Mouse (Mus musculus) limb, embryonic 14.5 days (tissue): ENCODE measurements around the gene Otof. TPM values are rescaled to one million over a fixed set of nuclear protein-coding genes. Genes with fewer than 3 reads are reported as not detected.

ENCODE experiments used
- ATAC-seq: fragments of 200-750 bp; cut with Nextera tagmentation; 2 replicates; pipeline ENCODE4 v1.8.0; 2017; ENCODE audit warnings: low read depth, moderate number of reproducible peaks, moderate TSS enrichment; ENCODE audit not compliant: low FRiP score
- DNase-seq: peaks from one replicate; pipeline ENCODE4 v3.0.0-alpha.2; 2015; ENCODE audit warnings: low spot score
- H3K27ac ChIP-seq: fragments of 300-500 bp; sonication (generic); replicated peaks from 2 replicates; pipeline ENCODE4 v1.5.1; 2014; ENCODE audit warnings: low read depth, mild to moderate bottlenecking, low read length, moderate library complexity, mixed read lengths
- H3K27me3 ChIP-seq: fragments of 300-500 bp; sonication (generic); 2 replicates; pipeline ENCODE4 v1.6.1; 2014; ENCODE audit warnings: low read length, mixed read lengths; ENCODE audit not compliant: control insufficient read depth, insufficient read depth
- H3K36me3 ChIP-seq: fragments of 300-500 bp; sonication (generic); 2 replicates; pipeline ENCODE4 v1.6.1; 2014; ENCODE audit warnings: mild to moderate bottlenecking, low read length, moderate library complexity, mixed read lengths; ENCODE audit not compliant: control insufficient read depth, insufficient read depth
- H3K4me1 ChIP-seq: fragments of 300-500 bp; sonication (generic); 2 replicates; pipeline ENCODE4 v1.6.1; 2014; ENCODE audit warnings: antibody characterized with exemption, low read length, mixed read lengths; ENCODE audit not compliant: control insufficient read depth, insufficient read depth
- H3K4me2 ChIP-seq: fragments of 300-500 bp; sonication (generic); replicated peaks from 2 replicates; pipeline ENCODE4 v1.6.1; 2014; ENCODE audit warnings: low read depth, mild to moderate bottlenecking, low read length, moderate library complexity; ENCODE audit not compliant: severe bottlenecking
- H3K4me3 ChIP-seq: fragments of 300-500 bp; sonication (generic); replicated peaks from 2 replicates; pipeline ENCODE4 v1.5.1; 2014; ENCODE audit warnings: low read length
- H3K9ac ChIP-seq: fragments of 300-500 bp; sonication (generic); 2 replicates; pipeline ENCODE4 v1.6.1; 2014; ENCODE audit warnings: mild to moderate bottlenecking, low read depth, low read length, moderate library complexity; ENCODE audit not compliant: severe bottlenecking
- H3K9me3 ChIP-seq: fragments of 300-500 bp; sonication (generic); 2 replicates; pipeline ENCODE4 v1.6.1; 2016; ENCODE audit warnings: low read length; ENCODE audit not compliant: control insufficient read depth
- POLR2A ChIP-seq: fragments of 200-500 bp; IDR thresholded peaks from 2 replicates; pipeline ENCODE4 v1.8.0; 2012; ENCODE audit warnings: inconsistent platforms, mild to moderate bottlenecking, moderate library complexity, borderline replicate concordance; ENCODE audit not compliant: insufficient read depth, insufficient read length; ENCODE audit errors: extremely low read depth
- WGBS: fragments of 180-500 bp; shearing (Covaris S2); extraction: QIAGEN DNeasy Blood & Tissue Kit; methylation state at CpG from one replicate; pipeline ENCODE4 v1.1.7; 2014; 5-methylcytosine and 5-hydroxymethylcytosine counted together
- polyA plus RNA-seq, 2 experiments: library from polyadenylated mRNA; depleted of rRNA in 1 of 2; stranded (reverse) in 1 of 2; unstranded in 1 of 2; fragments of >200 nt; fragmentation: Nextera tagmentation in 1 of 2; extraction: Ambion mirVana in 1 of 2; gene quantifications; 2 replicates each; pipeline versions ENCODE4 v1.2.1 to v1.2.3; 2012 to 2014

The Otof gene
- polyA plus RNA-seq, 2 experiments = 0.29 to 1.0 TPM

GRCm38 (mm10) chr5:30482319-30482718 lies 20.6 kb upstream of the Otof start:
- WGBS = 24% methylated on average over 5 of the region's 5 CpGs
- ATAC-seq = peak; percentile 53; the same call in 1 of the 2 replicates
- no peaks in the 10 kb centered on the region for H3K9me3 ChIP-seq

GRCm38 (mm10) chr5:30476534-30476933 lies 14.8 kb upstream of the Otof start:
- no peak for DNase-seq
- TF ChIP-seq POLR2A = no peak

More at GRCm38 (mm10) chr5:30482319-30482718, 20.6 kb upstream of the Otof start:
- H3K4me1 ChIP-seq = no peaks in the 10 kb centered on the region
- no peaks in the 10 kb centered on the region for H3K36me3 ChIP-seq
- no peak overlapping the region for H3K9ac ChIP-seq
- H3K4me3 ChIP-seq = no peak overlapping the region
- H3K4me2 ChIP-seq = no peak overlapping the region
- DNase-seq = peak; percentile 54
- no peak for TF ChIP-seq POLR2A
- H3K27me3 ChIP-seq = no peaks in the 10 kb centered on the region
- no peak overlapping the region for H3K27ac ChIP-seq

GRCm38 (mm10) chr5:30472148-30472547 lies 10.4 kb upstream of the Otof start:
- Histone ChIP-seq H3K9me3 (no peaks in the 10 kb centered on the region), H3K27ac (no peak overlapping the region), H3K4me3 (no peak overlapping the region), H3K9ac (no peak overlapping the region), H3K36me3 (no peaks in the 10 kb centered on the region), H3K4me1 (0 out of 2 replicates have a peak, but pooled peaks cover 2% of the 10 kb centered on the region), H3K4me2 (no peak overlapping the region), H3K27me3 (0 out of 2 replicates have a peak, but pooled peaks cover 1% of the 10 kb centered on the region)
- DNase-seq = no peak
- ATAC-seq = no peak
- no peak for TF ChIP-seq POLR2A
- WGBS = 82% methylated on average over 5 of the region's 5 CpGs

More at GRCm38 (mm10) chr5:30476534-30476933, 14.8 kb upstream of the Otof start:
- H3K4me1 ChIP-seq = no peaks in the 10 kb centered on the region
- H3K9me3 ChIP-seq = no peaks in the 10 kb centered on the region
- no peak overlapping the region for H3K9ac ChIP-seq
- 39% methylated on average over 10 of the region's 10 CpGs for WGBS
- H3K27me3 ChIP-seq = no peaks in the 10 kb centered on the region
- no peak overlapping the region for H3K4me2 ChIP-seq
- H3K27ac ChIP-seq = no peak overlapping the region
- H3K36me3 ChIP-seq = no peaks in the 10 kb centered on the region
- ATAC-seq = no peak
- H3K4me3 ChIP-seq = no peak overlapping the region

- Histone ChIP-seq H3K9me3 (no peaks in the 10 kb centered on the region), H3K27me3 (peaks cover 17% of the 10 kb centered on the region; the same call in 1 of the 2 replicates), H3K27ac (no peak overlapping the region), H3K9ac (no peak overlapping the region), H3K4me1 (peaks cover 10% of the 10 kb centered on the region; the same call in 1 of the 2 replicates), H3K4me3 (no peak overlapping the region), H3K36me3 (no peaks in the 10 kb centered on the region), H3K4me2 (no peak overlapping the region)
- ATAC-seq (no peak), DNase-seq (no peak)
- 45% methylated on average over 6 of the region's 6 CpGs for WGBS
- TF ChIP-seq POLR2A = no peak
Observed at GRCm38 (mm10) chr5:30470454-30470853, 8.7 kb upstream of the Otof start.

DNA sequence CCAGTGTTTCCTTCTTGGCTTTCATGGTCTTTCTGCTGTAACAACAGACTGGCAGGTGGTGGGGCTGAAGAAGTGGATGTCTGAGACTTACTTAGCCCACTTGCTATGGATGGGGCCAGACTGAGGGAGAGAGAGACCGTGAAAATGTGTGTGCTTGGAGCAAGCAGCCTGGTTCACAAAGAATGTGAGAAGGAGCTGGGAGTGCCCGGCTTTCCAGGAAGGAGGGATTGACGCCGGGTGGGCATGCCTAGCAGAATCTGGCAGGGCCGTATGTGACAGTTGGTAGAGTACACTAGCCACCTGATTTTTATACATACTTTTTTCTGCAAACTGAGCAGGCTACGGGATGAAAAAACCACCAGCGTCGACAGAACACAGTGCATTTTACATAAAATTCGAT lies 4.6 kb upstream of the Otof start:
- Histone ChIP-seq H3K27me3 (peaks cover 17% of the 10 kb centered on the region; the same call in 1 of the 2 replicates), H3K9me3 (no peaks in the 10 kb centered on the region), H3K9ac (no peak overlapping the region), H3K36me3 (no peaks in the 10 kb centered on the region), H3K4me1 (peaks cover 13% of the 10 kb centered on the region; the same call in 1 of the 2 replicates), H3K27ac (no peak overlapping the region), H3K4me3 (peak overlapping the region; percentile 2; the same call in 1 of the 2 replicates), H3K4me2 (peak overlapping the region; percentile 39)
- WGBS = 32% methylated on average over 9 of the region's 9 CpGs
- ATAC-seq (no peak), DNase-seq (no peak)
- no peak for TF ChIP-seq POLR2A
